In genomic region chrX:61722281-61723028, GRCm38 (mm10) we compare ENCODE assay signal across 8 mouse cellular contexts. TPM values are rescaled to one million over a fixed set of nuclear protein-coding genes. Genes with fewer than 3 reads are reported as not detected.
A peak's percentile ranks its signal among the peaks of the same experiment; 100 is the strongest.
DNase-seq lines count a peak whose midpoint lies in the region; ATAC-seq lines count a peak whose summit lies in the region.

No protein-coding gene starts in this region.

- ATAC-seq in heart, embryonic 13.5 days (ENCODE audit: extremely low read depth, insufficient number of reproducible peaks, low FRiP score, low TSS enrichment): no peak
- peak; percentile 73 for ATAC-seq in neural tube, embryonic 15.5 days (ENCODE audit: low FRiP score)

- no peak overlapping the region; the same call in 1 of the 2 replicates for H3K9ac ChIP-seq in heart, embryonic 13.5 days
- H3K9ac ChIP-seq in neural tube, embryonic 15.5 days (replicated peaks): no peak overlapping the region

- peak overlapping the region; percentile 68 for H3K4me2 ChIP-seq in heart, embryonic 13.5 days
- peak overlapping the region; percentile 42 for H3K4me2 ChIP-seq in neural tube, embryonic 15.5 days

- H3K27me3 ChIP-seq in heart, embryonic 13.5 days (replicated peaks): no peaks in the 10 kb centered on the region
- H3K27me3 ChIP-seq in neural tube, embryonic 15.5 days (replicated peaks): no peaks in the 10 kb centered on the region

- 0 out of 2 replicates have a peak, but pooled peaks cover 3% of the 10 kb centered on the region for H3K4me1 ChIP-seq in heart, embryonic 13.5 days
- no peaks in the 10 kb centered on the region; the same call in 1 of the 2 replicates for H3K4me1 ChIP-seq in neural tube, embryonic 15.5 days

- no peak overlapping the region for H3K27ac ChIP-seq in heart, embryonic 13.5 days (replicated peaks)
- H3K27ac ChIP-seq in neural tube, embryonic 15.5 days (replicated peaks): no peak overlapping the region

- peak overlapping the region; percentile 44 for H3K4me3 ChIP-seq in heart, embryonic 13.5 days
- no peak overlapping the region for H3K4me3 ChIP-seq in neural tube, embryonic 15.5 days (replicated peaks)

- H3K36me3 ChIP-seq in heart, embryonic 13.5 days: no peaks in the 10 kb centered on the region
- no peaks in the 10 kb centered on the region for H3K36me3 ChIP-seq in neural tube, embryonic 15.5 days

- DNase-seq in ovary, postnatal 36 days (ENCODE audit: low spot score): peak; percentile 11
- no peak for DNase-seq in ovary, postnatal 14 days (ENCODE audit: low spot score)
- peak; percentile 37 for DNase-seq in cerebellum, adult 8-10 months
- DNase-seq in liver: peak; percentile 3
- no peak for DNase-seq in thymus, adult 18-20 months
- no peak for DNase-seq in thymus, postnatal 25 days

- H3K9me3 ChIP-seq in heart, embryonic 13.5 days: no peaks in the 10 kb centered on the region
- no peaks in the 10 kb centered on the region for H3K9me3 ChIP-seq in neural tube, embryonic 15.5 days (replicated peaks)

- 13% methylated on average over 12 of the region's 12 CpGs for WGBS in heart, embryonic 13.5 days
- 32% methylated on average over 12 of the region's 12 CpGs for WGBS in neural tube, embryonic 15.5 days

RNA-seq across cellular contexts. Expression of gene Ldoc1, which starts 13.2 kb away (rescaled TPM):
- polyA plus RNA-seq in heart, embryonic 13.5 days (2015; fragmentation: Nextera tagmentation; extraction: Ambion mirVana): 0.17 and 0.39 TPM in 2 replicates
- polyA plus RNA-seq in neural tube, embryonic 15.5 days (2015; fragmentation: Nextera tagmentation; extraction: Ambion mirVana): 9.1 and 12.5 TPM in 2 replicates

Comparison
In these comparisons a context has a peak if more than half of its experiments do, and no peak if none do; other contexts are left out.
1. DNase-seq: peak in ovary, postnatal 36 days (single experiment), cerebellum, adult 8-10 months (single experiment) and liver (single experiment); none in ovary, postnatal 14 days (single experiment), thymus, adult 18-20 months (0 of 2) and thymus, postnatal 25 days (single experiment).